Mouse (Mus musculus): Measurements from ENCODE around the gene Rbms3.
A peak's percentile ranks its signal among the peaks of the same experiment; 100 is the strongest.

Gene Rbms3

GRCm38 (mm10) chr9:117484396-117484795, 145.3 kb downstream of the Rbms3 start:
- DNase-seq (ENCODE audit: low spot score in 2 of 2), result no peak

- DNase-seq (ENCODE audit: low spot score in 2 of 2), result no peak
Observed at GRCm38 (mm10) chr9:117476753-117477152, 153.0 kb downstream of the Rbms3 start.

GRCm38 (mm10) chr9:117452816-117453215, 176.9 kb downstream of the Rbms3 start:
- DNase-seq (ENCODE audit: low spot score in 2 of 2), result no peak

GRCm38 (mm10) chr9:117442611-117443010, 187.1 kb downstream of the Rbms3 start:
- no peak for DNase-seq (ENCODE audit: low spot score in 2 of 2)

- DNase-seq (ENCODE audit: low spot score in 2 of 2), result peak; percentile 4 to 10
Observed at GRCm38 (mm10) chr9:117435856-117436255, 193.9 kb downstream of the Rbms3 start.

GRCm38 (mm10) chr9:117430670-117431069, 199.0 kb downstream of the Rbms3 start:
- DNase-seq (ENCODE audit: low spot score in 2 of 2), result no peak

GRCm38 (mm10) chr9:117429217-117430105, 200.3 kb downstream of the Rbms3 start:
- DNase-seq (ENCODE audit: low spot score in 2 of 2), result no peak

- DNase-seq (ENCODE audit: low spot score in 2 of 2), result no peak
Observed at GRCm38 (mm10) chr9:117423259-117423658, 206.5 kb downstream of the Rbms3 start.

- DNase-seq (ENCODE audit: low spot score in 2 of 2), result no peak
Observed at GRCm38 (mm10) chr9:117419874-117420485, 209.7 kb downstream of the Rbms3 start.

GRCm38 (mm10) chr9:117413181-117413580, 216.5 kb downstream of the Rbms3 start:
- no peak for DNase-seq (ENCODE audit: low spot score in 2 of 2)

- no peak for DNase-seq (ENCODE audit: low spot score in 2 of 2)
Observed at GRCm38 (mm10) chr9:117412584-117412983, 217.1 kb downstream of the Rbms3 start.

GRCm38 (mm10) chr9:117404621-117405020, 225.1 kb downstream of the Rbms3 start:
- no peak for DNase-seq (ENCODE audit: low spot score in 2 of 2)

GRCm38 (mm10) chr9:117400262-117400671, 229.4 kb downstream of the Rbms3 start:
- DNase-seq (ENCODE audit: low spot score in 2 of 2), result no peak

- no peak for DNase-seq (ENCODE audit: low spot score in 2 of 2)
Observed at GRCm38 (mm10) chr9:117397071-117397470, 232.6 kb downstream of the Rbms3 start.

GRCm38 (mm10) chr9:117396586-117396985, 233.1 kb downstream of the Rbms3 start:
- no peak for DNase-seq (ENCODE audit: low spot score in 2 of 2)

- peak in 1 of 2 experiments; percentile 4 for DNase-seq (ENCODE audit: low spot score in 2 of 2)
Observed at GRCm38 (mm10) chr9:117393626-117394525, 235.8 kb downstream of the Rbms3 start.

GRCm38 (mm10) chr9:117388024-117388423, 241.7 kb downstream of the Rbms3 start:
- peak in 1 of 2 experiments; percentile 11 for DNase-seq (ENCODE audit: low spot score in 2 of 2)

- DNase-seq (ENCODE audit: low spot score in 2 of 2), result no peak
Observed at GRCm38 (mm10) chr9:117380876-117381275, 248.8 kb downstream of the Rbms3 start.

- DNase-seq (ENCODE audit: low spot score in 2 of 2), result peak in 1 of 2 experiments; percentile 10
Observed at GRCm38 (mm10) chr9:117380076-117380475, 249.6 kb downstream of the Rbms3 start.

- no peak for DNase-seq (ENCODE audit: low spot score in 2 of 2)
Observed at GRCm38 (mm10) chr9:117379448-117379983, 250.2 kb downstream of the Rbms3 start.

- DNase-seq (ENCODE audit: low spot score in 2 of 2), result no peak
Observed at GRCm38 (mm10) chr9:117378131-117378890, 251.4 kb downstream of the Rbms3 start.

Data from frontal cortex, postnatal 14 days (tissue).